Mouse (Mus musculus) heart, embryonic 15.5 days (tissue): ENCODE measurements around the gene Hcst. TPM values are rescaled to one million over a fixed set of nuclear protein-coding genes. Genes with fewer than 3 reads are reported as not detected.

Experiments
- ATAC-seq: fragments of 200-750 bp; cut with Nextera tagmentation; replicated peaks from 2 replicates; pipeline ENCODE4 v1.8.0; 2017; ENCODE audit warnings: low read depth, moderate TSS enrichment; ENCODE audit not compliant: insufficient number of reproducible peaks, insufficient read depth, low FRiP score
- H3K27ac ChIP-seq: fragments of 300-500 bp; sonication (generic); 2 replicates; pipeline ENCODE4 v1.5.1; 2015; ENCODE audit warnings: mild to moderate bottlenecking, inconsistent platforms
- H3K27me3 ChIP-seq: fragments of 300-500 bp; sonication (generic); 2 replicates; pipeline ENCODE4 v1.6.1; 2015; ENCODE audit warnings: inconsistent platforms
- H3K36me3 ChIP-seq: fragments of 300-500 bp; sonication (generic); 2 replicates; pipeline ENCODE4 v1.6.1; 2015; ENCODE audit warnings: mild to moderate bottlenecking, inconsistent platforms
- H3K4me1 ChIP-seq: fragments of 300-500 bp; sonication (generic); replicated peaks from 2 replicates; pipeline ENCODE4 v1.6.1; 2015; ENCODE audit warnings: inconsistent platforms
- H3K4me2 ChIP-seq: fragments of 300-500 bp; sonication (generic); 2 replicates; pipeline ENCODE4 v1.6.1; 2015; ENCODE audit warnings: inconsistent platforms, mild to moderate bottlenecking, moderate library complexity
- H3K4me3 ChIP-seq: fragments of 300-500 bp; sonication (generic); 2 replicates; pipeline ENCODE4 v1.5.1; 2015; ENCODE audit warnings: mild to moderate bottlenecking, inconsistent platforms
- H3K9ac ChIP-seq: fragments of 300-500 bp; sonication (generic); 2 replicates; pipeline ENCODE4 v1.6.1; 2015; ENCODE audit warnings: mild to moderate bottlenecking, inconsistent platforms
- H3K9me3 ChIP-seq: fragments of 300-500 bp; sonication (generic); replicated peaks from 2 replicates; pipeline ENCODE4 v1.6.1; 2016; ENCODE audit warnings: inconsistent platforms
- WGBS: fragments of 180-500 bp; shearing (Covaris S2); methylation state at CpG from one replicate; pipeline ENCODE4 v1.1.7; 2015; ENCODE audit warnings: mixed read lengths; 5-methylcytosine and 5-hydroxymethylcytosine counted together
- polyA plus RNA-seq: library from polyadenylated mRNA; unstranded; fragments of >200 nt; fragmentation: Nextera tagmentation; extraction: Ambion mirVana; gene quantifications from 2 replicates; pipeline ENCODE4 v1.2.1, GENCODE M21; 2015

Hcst gene
- polyA plus RNA-seq, 1 experiment from 2014 or later, result 0.98 TPM

GRCm38 (mm10) chr7:30431793-30432192 is 12.1 kb upstream of the Hcst start:
- Histone ChIP-seq H3K4me3 (no peak overlapping the region), H3K4me1 (no peaks in the 10 kb centered on the region), H3K27ac (no peak overlapping the region), H3K27me3 (peaks cover 17% of the 10 kb centered on the region), H3K9me3 (no peaks in the 10 kb centered on the region), H3K9ac (no peak overlapping the region), H3K4me2 (no peak overlapping the region), H3K36me3 (no peaks in the 10 kb centered on the region)
- 7% methylated on average over 3 of the region's 3 CpGs for WGBS
- ATAC-seq, result no peak

- Histone ChIP-seq H3K27ac (no peak overlapping the region), H3K9ac (no peak overlapping the region), H3K4me2 (no peak overlapping the region), H3K4me3 (no peak overlapping the region), H3K27me3 (peaks cover 2% of the 10 kb centered on the region), H3K4me1 (no peaks in the 10 kb centered on the region), H3K36me3 (0 out of 2 replicates have a peak, but pooled peaks cover 4% of the 10 kb centered on the region), H3K9me3 (no peaks in the 10 kb centered on the region)
- 33% methylated on average over 2 of the region's 2 CpGs for WGBS
- ATAC-seq, result no peak
These were observed 10.5 kb upstream of the Hcst start for GRCm38 (mm10) chr7:30430191-30430590.

DNA sequence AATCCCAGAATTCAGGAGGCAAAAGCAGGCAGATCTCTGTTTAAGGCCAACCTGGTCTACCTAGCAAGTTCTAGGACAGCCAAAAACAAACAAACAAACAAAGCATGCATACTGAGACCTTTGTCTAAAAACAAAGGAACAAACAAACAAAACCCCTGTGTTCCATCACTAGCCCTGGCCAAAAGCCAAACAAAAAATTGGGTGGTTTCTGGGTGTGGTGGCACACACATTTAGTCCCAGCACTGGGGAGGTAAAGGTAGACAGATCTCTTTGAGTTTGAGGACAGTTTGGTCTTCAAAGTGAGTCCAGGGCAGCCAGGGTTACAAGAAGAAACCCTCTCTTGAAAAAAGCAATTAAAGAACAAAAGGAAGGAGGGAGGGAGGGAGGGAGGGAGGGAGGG is 9.7 kb upstream of the Hcst start:
- H3K27me3 ChIP-seq, result no peaks in the 10 kb centered on the region
- H3K27ac ChIP-seq, result no peak overlapping the region
- no peaks in the 10 kb centered on the region for H3K9me3 ChIP-seq
- 0 out of 2 replicates have a peak, but pooled peaks cover 4% of the 10 kb centered on the region for H3K36me3 ChIP-seq
- no peak for ATAC-seq
- no peaks in the 10 kb centered on the region for H3K4me1 ChIP-seq
- no peak overlapping the region for H3K4me2 ChIP-seq
- no peak overlapping the region for H3K4me3 ChIP-seq
- no peak overlapping the region for H3K9ac ChIP-seq

GRCm38 (mm10) chr7:30423071-30423641 is 3.5 kb upstream of the Hcst start:
- peak overlapping the region; percentile 40; the same call in 1 of the 2 replicates for H3K9ac ChIP-seq
- H3K4me3 ChIP-seq, result peak overlapping the region; percentile 62
- no peaks in the 10 kb centered on the region for H3K9me3 ChIP-seq
- H3K4me1 ChIP-seq, result peaks cover 18% of the 10 kb centered on the region
- ATAC-seq, result no peak
- H3K36me3 ChIP-seq, result 0 out of 2 replicates have a peak, but pooled peaks cover 4% of the 10 kb centered on the region
- peak overlapping the region; percentile 94 for H3K4me2 ChIP-seq
- 28% methylated on average over 23 of the region's 23 CpGs for WGBS
- peaks cover 8% of the 10 kb centered on the region; the same call in 1 of the 2 replicates for H3K27me3 ChIP-seq
- H3K27ac ChIP-seq, result peak overlapping the region; percentile 18

DNA sequence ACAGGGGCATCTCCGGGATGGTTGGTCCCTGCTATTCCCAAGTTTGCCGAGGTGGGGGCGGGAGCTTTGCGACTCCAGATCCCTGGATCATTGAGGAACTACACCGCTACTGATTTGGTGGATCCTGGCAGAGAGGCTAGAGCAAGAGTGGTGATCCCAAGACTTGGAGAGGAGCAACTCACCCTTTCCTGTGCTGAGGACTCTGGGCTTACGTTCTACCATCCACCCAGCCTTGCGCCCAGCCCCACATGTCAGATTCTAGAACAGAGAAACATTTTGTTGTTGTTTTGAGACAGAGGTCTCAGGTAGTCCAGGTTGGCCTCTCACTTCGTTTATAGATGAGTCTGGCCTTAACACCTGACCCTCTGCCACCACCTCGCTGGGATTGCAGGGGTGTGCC is 2.9 kb upstream of the Hcst start:
- peak overlapping the region; percentile 40; the same call in 1 of the 2 replicates for H3K9ac ChIP-seq
- ATAC-seq, result no peak; the same call in 1 of the 2 replicates
- whole genome bisulfite sequencing, result 7% methylated on average over 9 of the region's 9 CpGs
- peaks cover 18% of the 10 kb centered on the region for H3K4me1 ChIP-seq
- peak overlapping the region; percentile 18 for H3K27ac ChIP-seq
- peak overlapping the region; percentile 62 for H3K4me3 ChIP-seq
- H3K9me3 ChIP-seq, result no peaks in the 10 kb centered on the region
- peaks cover 8% of the 10 kb centered on the region; the same call in 1 of the 2 replicates for H3K27me3 ChIP-seq
- 0 out of 2 replicates have a peak, but pooled peaks cover 4% of the 10 kb centered on the region for H3K36me3 ChIP-seq
- peak overlapping the region; percentile 94 for H3K4me2 ChIP-seq

- H3K36me3 ChIP-seq, result 0 out of 2 replicates have a peak, but pooled peaks cover 4% of the 10 kb centered on the region
- peak overlapping the region; percentile 94 for H3K4me2 ChIP-seq
- peak overlapping the region; percentile 18 for H3K27ac ChIP-seq
- peaks cover 18% of the 10 kb centered on the region for H3K4me1 ChIP-seq
- peak overlapping the region; percentile 40 for H3K9ac ChIP-seq
- WGBS, result under 1% methylated on average over 45 of the region's 45 CpGs
- H3K9me3 ChIP-seq, result no peaks in the 10 kb centered on the region
- peaks cover 8% of the 10 kb centered on the region; the same call in 1 of the 2 replicates for H3K27me3 ChIP-seq
- peak; percentile 59 for ATAC-seq
- H3K4me3 ChIP-seq, result peak overlapping the region; percentile 62
These were observed 2.3 kb upstream of the Hcst start for GRCm38 (mm10) chr7:30421890-30422435.

- Histone ChIP-seq H3K27me3 (peaks cover 8% of the 10 kb centered on the region; the same call in 1 of the 2 replicates), H3K4me3 (peak within 1 kb of the TSS; percentile 62), H3K36me3 (0 out of 2 replicates have a peak, but pooled peaks cover 4% of the 10 kb centered on the region), H3K4me2 (peak within 1 kb of the TSS; percentile 94), H3K4me1 (peaks cover 18% of the 10 kb centered on the region), H3K27ac (peak within 1 kb of the TSS; percentile 18), H3K9ac (peak within 1 kb of the TSS; percentile 40), H3K9me3 (no peaks in the 10 kb centered on the region)
- peak; percentile 37; the same call in 1 of the 2 replicates for ATAC-seq
- 9% methylated on average over 31 of the region's 31 CpGs for WGBS
These were observed 1.7 kb upstream of the Hcst start, which contains the start of gene Nfkbid for GRCm38 (mm10) chr7:30421175-30421889. Gene Nfkbid (plus strand): TSS chr7:30421732.

- Histone ChIP-seq H3K9ac (no peak overlapping the region), H3K27me3 (peaks cover 8% of the 10 kb centered on the region; the same call in 1 of the 2 replicates), H3K36me3 (no peaks in the 10 kb centered on the region), H3K4me2 (peak overlapping the region; percentile 94), H3K27ac (no peak overlapping the region), H3K9me3 (no peaks in the 10 kb centered on the region), H3K4me3 (no peak overlapping the region), H3K4me1 (peaks cover 18% of the 10 kb centered on the region)
- WGBS, result 83% methylated on average over 3 of the region's 3 CpGs
- ATAC-seq, result no peak
These were observed 1.0 kb upstream of the Hcst start for GRCm38 (mm10) chr7:30420673-30421072.

- no peaks in the 10 kb centered on the region for H3K36me3 ChIP-seq
- no peak overlapping the region for H3K4me3 ChIP-seq
- peaks cover 4% of the 10 kb centered on the region; the same call in 1 of the 2 replicates for H3K27me3 ChIP-seq
- no peak overlapping the region for H3K9ac ChIP-seq
- 63% methylated on average over 9 of the region's 9 CpGs for WGBS
- peaks cover 16% of the 10 kb centered on the region for H3K4me1 ChIP-seq
- ATAC-seq, result no peak
- H3K4me2 ChIP-seq, result 0 out of 2 replicates have a peak overlapping the region, but pooled peaks have one; percentile 3
- no peaks in the 10 kb centered on the region for H3K9me3 ChIP-seq
- no peak overlapping the region for H3K27ac ChIP-seq
These were observed 1.8 kb downstream of the Hcst start for GRCm38 (mm10) chr7:30417856-30418255.

- Histone ChIP-seq H3K4me3 (no peak within 1 kb of the TSS), H3K4me1 (no peaks in the 10 kb centered on the region), H3K9ac (no peak within 1 kb of the TSS), H3K4me2 (no peak within 1 kb of the TSS), H3K9me3 (no peaks in the 10 kb centered on the region), H3K27me3 (no peaks in the 10 kb centered on the region), H3K27ac (no peak within 1 kb of the TSS; the same call in 1 of the 2 replicates), H3K36me3 (no peaks in the 10 kb centered on the region)
- 62% methylated on average over 5 of the region's 5 CpGs for WGBS
- ATAC-seq, result 0 out of 2 replicates have a peak, but pooled peaks have one; percentile 22
These were observed 6.1 kb downstream of the Hcst start, which contains the start of gene Tyrobp for GRCm38 (mm10) chr7:30413596-30413995. Gene Tyrobp (plus strand): TSS chr7:30413760.

DNA sequence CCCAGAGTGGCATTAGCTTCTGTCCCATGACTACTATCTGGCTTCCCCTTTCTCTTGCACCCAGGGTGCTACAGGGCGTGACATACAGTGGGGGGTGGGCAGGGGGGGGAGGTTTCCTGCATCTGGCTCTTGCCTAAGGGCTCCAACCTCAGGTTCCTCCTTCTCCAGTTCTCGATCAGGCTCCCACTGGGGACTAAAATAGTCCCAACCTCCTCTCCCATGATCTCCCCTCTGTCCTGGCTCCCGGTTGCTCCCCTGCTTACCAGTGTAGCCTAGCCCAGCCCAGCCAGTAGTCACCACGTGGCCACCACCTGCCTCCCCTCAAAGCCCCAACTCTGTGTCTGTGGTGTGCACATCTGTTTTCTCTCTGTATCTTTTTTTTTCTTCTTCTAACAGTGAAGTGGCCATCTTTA is 6.9 kb downstream of the Hcst start:
- WGBS, result 41% methylated on average over 4 of the region's 4 CpGs
- no peaks in the 10 kb centered on the region for H3K36me3 ChIP-seq
- H3K27me3 ChIP-seq, result no peaks in the 10 kb centered on the region
- H3K4me2 ChIP-seq, result no peak overlapping the region
- no peak overlapping the region; the same call in 1 of the 2 replicates for H3K27ac ChIP-seq
- H3K9ac ChIP-seq, result no peak overlapping the region
- H3K4me3 ChIP-seq, result no peak overlapping the region
- ATAC-seq, result no peak
- no peaks in the 10 kb centered on the region for H3K4me1 ChIP-seq
- no peaks in the 10 kb centered on the region for H3K9me3 ChIP-seq
